Mouse (Mus musculus): Measurements from ENCODE around the gene Bhlhe40. TPM values are rescaled to one million over a fixed set of nuclear protein-coding genes. Genes with fewer than 3 reads are reported as not detected.

The Bhlhe40 gene
- polyA plus RNA-seq, 1 experiment from 2014 or later = 3.3 TPM

DNA sequence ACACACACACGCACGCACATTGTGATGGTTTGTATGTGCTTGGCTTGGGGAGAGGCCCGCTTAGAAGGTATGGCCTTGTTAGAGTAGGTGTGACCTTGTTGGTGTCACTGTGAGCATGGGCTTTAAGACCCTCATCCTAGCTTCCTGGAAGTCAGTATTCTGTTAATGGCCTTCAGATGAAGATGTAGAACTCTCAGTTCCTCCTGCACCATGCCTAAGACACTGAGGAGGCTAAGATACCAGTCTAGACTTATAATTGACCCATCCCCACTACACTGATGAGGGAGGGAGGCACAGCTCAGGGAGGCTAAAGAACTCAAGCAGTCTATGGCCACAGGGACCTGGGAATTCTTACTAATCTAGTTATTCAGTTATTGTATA lies 36.4 kb downstream of the Bhlhe40 start:
- ATAC-seq (ENCODE audit: low read depth) = no peak

DNA sequence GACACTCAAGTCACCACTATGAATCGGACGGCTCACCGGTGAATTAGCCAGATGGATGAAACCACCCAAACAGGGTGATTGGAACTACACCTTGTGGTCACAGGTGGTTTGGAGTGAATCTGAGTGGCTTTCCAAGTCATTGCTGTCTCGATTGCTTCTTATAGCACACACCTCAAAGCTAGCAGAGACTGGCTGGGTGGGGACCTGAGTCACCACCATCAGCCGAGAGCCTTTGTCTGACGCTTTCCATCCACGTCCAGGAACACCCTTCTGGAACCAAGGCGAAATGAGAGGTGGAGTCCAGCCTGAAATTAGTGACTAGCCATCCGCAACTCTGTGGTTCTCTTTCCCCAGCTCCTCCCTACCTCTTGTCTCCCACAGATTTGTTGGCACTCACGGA lies 36.9 kb downstream of the Bhlhe40 start:
- no peak overlapping the region for H3K27ac ChIP-seq
- no peak overlapping the region for H3K4me3 ChIP-seq (replicated peaks)
- no peak overlapping the region for H3K4me2 ChIP-seq
- WGBS (ENCODE audit: insufficient replicate concordance) = 82% methylated on average over 10 of the region's 10 CpGs
- H3K9ac ChIP-seq = no peak overlapping the region
- no peaks in the 10 kb centered on the region for H3K36me3 ChIP-seq
- H3K9me3 ChIP-seq (replicated peaks) = no peaks in the 10 kb centered on the region
- DNase-seq (no peak), ATAC-seq (ENCODE audit: low read depth) (no peak)
- H3K4me1 ChIP-seq (replicated peaks) = peaks cover 23% of the 10 kb centered on the region
- H3K27me3 ChIP-seq = no peaks in the 10 kb centered on the region

More for the DNA sequence above, 36.4 kb downstream of the Bhlhe40 start:
- Histone ChIP-seq H3K36me3 (no peaks in the 10 kb centered on the region), H3K4me2 (no peak overlapping the region), H3K4me1 (replicated peaks) (peaks cover 19% of the 10 kb centered on the region), H3K27ac (no peak overlapping the region), H3K9me3 (replicated peaks) (no peaks in the 10 kb centered on the region), H3K4me3 (replicated peaks) (no peak overlapping the region), H3K27me3 (no peaks in the 10 kb centered on the region), H3K9ac (no peak overlapping the region)
- DNase-seq = no peak
- 68% methylated on average over 3 of the region's 3 CpGs for WGBS (ENCODE audit: insufficient replicate concordance)

DNA sequence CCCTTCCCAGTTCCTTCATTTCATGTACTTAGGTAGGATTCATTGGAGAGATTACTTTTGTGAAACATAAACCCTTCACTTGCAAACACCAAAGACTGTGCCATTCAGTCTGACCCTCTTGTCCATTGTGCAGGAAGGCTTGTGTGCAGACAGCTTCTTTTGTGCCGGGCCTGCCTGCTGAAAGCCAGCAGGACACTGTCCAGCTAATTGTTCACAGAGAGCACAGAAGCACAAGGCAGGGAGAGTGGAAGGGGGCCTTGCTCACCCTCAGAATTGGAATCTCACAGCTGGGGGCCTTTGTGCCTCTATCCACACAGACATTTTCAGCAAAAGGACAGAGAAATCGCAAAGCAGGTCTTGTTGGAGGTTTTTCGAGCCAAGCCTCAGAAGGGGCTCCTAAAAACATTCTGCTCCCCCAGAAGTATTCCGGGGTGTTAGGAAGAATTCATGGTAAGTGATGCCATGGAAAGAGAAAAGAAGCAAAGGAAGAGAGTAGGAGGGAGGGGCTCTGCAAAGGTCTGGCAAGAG lies 38.0 kb downstream of the Bhlhe40 start:
- H3K4me1 ChIP-seq (replicated peaks) = peaks cover 26% of the 10 kb centered on the region
- H3K9me3 ChIP-seq (replicated peaks) = no peaks in the 10 kb centered on the region
- H3K27me3 ChIP-seq = no peaks in the 10 kb centered on the region
- no peak overlapping the region for H3K4me3 ChIP-seq (replicated peaks)
- no peaks in the 10 kb centered on the region for H3K36me3 ChIP-seq
- no peak overlapping the region for H3K9ac ChIP-seq
- no peak overlapping the region for H3K4me2 ChIP-seq
- DNase-seq = no peak
- ATAC-seq (ENCODE audit: low read depth) = no peak
- no peak overlapping the region for H3K27ac ChIP-seq
- 66% methylated on average over 4 of the region's 4 CpGs for whole genome bisulfite sequencing (ENCODE audit: insufficient replicate concordance)

DNA sequence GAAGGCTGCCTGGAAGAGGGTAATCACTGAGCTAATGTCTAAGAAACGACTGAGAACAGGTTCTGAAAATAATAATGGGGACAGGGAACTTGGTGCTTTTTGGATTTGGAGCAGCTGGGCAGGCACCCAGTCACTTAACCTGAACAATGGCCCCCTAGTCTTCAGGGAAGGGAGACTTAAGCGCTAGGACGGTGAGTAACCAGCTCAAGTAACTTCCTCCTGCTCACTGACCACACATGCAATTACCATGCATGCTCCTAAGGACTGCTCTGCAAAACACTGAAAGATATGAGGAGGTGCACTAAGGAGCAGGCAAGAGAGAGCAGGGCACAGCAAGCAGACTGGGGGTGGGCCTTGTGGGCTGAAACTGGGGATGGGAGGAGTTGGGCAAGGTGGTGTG lies 39.2 kb downstream of the Bhlhe40 start:
- no peak overlapping the region for H3K4me2 ChIP-seq
- no peak for DNase-seq
- WGBS (ENCODE audit: insufficient replicate concordance) = 32% methylated on average over 3 of the region's 3 CpGs

DNA sequence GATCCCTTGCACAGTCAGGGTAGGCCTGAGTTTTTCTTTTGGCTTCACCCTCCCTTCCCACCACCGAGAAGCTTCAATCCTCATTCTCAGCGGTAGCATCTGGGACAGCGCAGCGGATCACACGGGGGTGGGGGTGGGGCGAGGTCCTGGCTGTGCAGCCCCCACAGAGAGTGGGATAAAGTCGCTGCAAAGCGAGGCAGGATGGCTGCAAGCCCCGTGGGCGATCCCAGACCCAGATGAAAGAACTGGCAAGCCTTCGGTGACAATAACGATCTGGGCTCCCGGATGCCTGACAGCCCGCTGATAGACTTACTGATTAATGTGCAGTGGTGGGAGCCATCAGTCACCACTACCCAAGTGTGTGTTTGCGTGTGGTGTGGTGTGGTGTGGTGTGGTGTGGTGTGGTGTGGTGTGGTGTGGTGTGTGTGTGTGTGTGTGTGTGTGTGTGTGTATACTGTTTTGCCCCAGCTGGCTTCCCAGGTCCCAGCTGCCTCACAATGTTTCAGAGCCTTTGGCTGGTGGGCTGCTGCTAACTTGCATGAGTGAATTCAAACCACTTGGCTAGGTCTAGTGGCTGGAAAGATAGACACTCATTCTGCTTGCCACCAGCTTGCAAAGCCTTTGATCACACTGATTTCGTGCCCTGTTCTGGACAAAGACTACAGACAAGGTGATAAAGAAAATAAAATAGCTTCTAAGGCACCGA lies 40.4 kb downstream of the Bhlhe40 start:
- H3K4me2 ChIP-seq = peak overlapping the region; percentile 30; the same call in 1 of the 2 replicates
- H3K4me1 ChIP-seq (replicated peaks) = peaks cover 36% of the 10 kb centered on the region
- ATAC-seq (ENCODE audit: low read depth) (no peak), DNase-seq (no peak)
- no peaks in the 10 kb centered on the region for H3K36me3 ChIP-seq
- H3K27ac ChIP-seq = no peak overlapping the region
- H3K4me3 ChIP-seq (replicated peaks) = no peak overlapping the region
- whole genome bisulfite sequencing (ENCODE audit: insufficient replicate concordance) = 24% methylated on average over 17 of the region's 17 CpGs
- H3K27me3 ChIP-seq = no peaks in the 10 kb centered on the region
- no peak overlapping the region for H3K9ac ChIP-seq
- H3K9me3 ChIP-seq (replicated peaks) = no peaks in the 10 kb centered on the region

More for the DNA sequence above, 39.2 kb downstream of the Bhlhe40 start:
- Histone ChIP-seq H3K27me3 (no peaks in the 10 kb centered on the region), H3K9ac (no peak overlapping the region), H3K4me1 (replicated peaks) (peaks cover 37% of the 10 kb centered on the region), H3K36me3 (no peaks in the 10 kb centered on the region), H3K27ac (no peak overlapping the region), H3K4me3 (replicated peaks) (no peak overlapping the region), H3K9me3 (replicated peaks) (no peaks in the 10 kb centered on the region)
- ATAC-seq (ENCODE audit: low read depth) = no peak

DNA sequence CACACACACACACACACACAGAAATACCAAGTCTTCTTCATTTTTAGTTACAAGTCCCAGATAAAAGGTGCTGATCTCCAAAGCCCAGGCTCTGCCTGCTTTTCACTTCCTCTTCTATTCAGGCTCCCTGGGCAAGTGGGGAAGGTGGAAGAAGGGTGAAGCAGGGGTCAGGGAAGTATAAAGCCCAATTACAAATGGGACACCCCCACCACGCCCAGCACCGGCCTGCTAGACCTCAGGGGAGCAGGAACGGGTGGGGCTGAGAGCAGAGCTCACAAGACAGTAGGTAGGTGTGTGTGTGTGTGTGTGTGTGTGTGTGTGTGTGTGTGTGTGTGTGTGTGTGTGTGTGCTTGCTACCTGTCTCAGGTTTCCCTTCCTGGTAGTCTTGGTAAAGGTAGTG lies 42.2 kb downstream of the Bhlhe40 start:
- no peak overlapping the region for H3K27ac ChIP-seq
- H3K27me3 ChIP-seq = no peaks in the 10 kb centered on the region
- no peak for ATAC-seq (ENCODE audit: low read depth)
- peaks cover 35% of the 10 kb centered on the region for H3K4me1 ChIP-seq (replicated peaks)
- no peak for DNase-seq
- H3K9me3 ChIP-seq (replicated peaks) = no peaks in the 10 kb centered on the region
- no peak overlapping the region for H3K9ac ChIP-seq
- H3K4me2 ChIP-seq = no peak overlapping the region
- WGBS (ENCODE audit: insufficient replicate concordance) = 53% methylated on average over 3 of the region's 3 CpGs
- no peak overlapping the region for H3K4me3 ChIP-seq (replicated peaks)
- H3K36me3 ChIP-seq = no peaks in the 10 kb centered on the region

DNA sequence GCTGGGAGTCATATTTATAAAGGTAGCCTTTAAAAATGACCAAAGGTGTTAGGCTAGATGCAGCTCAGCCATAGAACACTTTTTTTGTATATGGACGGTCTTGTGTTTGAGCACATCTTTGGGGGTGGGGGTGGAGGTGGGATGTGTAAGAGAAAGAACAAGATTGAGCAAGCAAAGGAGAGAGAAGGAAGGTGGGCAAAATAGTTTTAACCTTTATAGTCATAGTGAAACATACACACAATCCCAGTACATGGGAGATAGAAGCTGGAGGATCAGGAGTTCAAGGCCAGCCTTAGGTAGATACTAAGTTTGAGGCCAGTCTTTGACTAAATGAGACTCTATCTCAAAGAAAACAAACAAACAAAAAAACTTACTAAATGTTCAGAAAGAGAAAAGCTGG lies 42.7 kb downstream of the Bhlhe40 start:
- no peaks in the 10 kb centered on the region for H3K9me3 ChIP-seq (replicated peaks)
- WGBS (ENCODE audit: insufficient replicate concordance) = 83% methylated on average over 1 of the region's 1 CpGs

DNA sequence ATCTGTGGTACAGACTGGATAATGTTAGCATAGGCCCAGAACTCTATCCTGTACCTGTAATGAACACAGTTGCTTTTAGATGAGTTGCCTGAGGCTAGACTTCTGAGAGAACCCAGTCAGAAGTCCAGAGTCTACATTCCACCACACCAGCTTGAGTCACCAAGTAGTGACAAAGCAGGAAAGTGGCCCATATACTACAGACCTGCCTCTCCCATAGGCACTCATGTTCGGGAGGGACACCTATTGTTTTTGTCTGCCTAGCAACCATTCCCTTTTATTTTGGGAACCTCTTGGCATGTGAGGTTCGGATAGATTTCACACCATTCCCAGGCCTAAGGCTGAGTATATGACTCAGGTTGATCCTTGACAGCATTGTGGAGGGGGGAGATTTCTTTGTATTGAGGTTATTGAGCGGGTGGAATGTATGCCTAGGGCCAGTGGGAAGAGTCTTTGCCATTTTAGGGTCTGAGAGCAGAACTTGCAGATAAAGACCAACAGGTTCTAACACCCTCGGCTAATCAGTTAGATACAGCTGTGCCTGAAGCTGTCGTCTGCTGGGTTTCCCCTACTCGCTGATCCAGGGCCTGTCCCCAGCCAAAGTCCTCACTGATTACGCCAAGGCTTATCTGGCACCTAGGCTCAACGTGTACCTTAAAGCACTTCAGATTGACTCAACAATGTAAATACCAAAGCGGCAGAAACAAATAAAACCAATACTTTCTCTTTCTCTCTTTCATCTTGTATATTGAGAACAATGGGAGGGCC lies 44.1 kb downstream of the Bhlhe40 start:
- H3K27me3 ChIP-seq = peaks cover 10% of the 10 kb centered on the region
- ATAC-seq (ENCODE audit: low read depth) = peak; percentile 90
- H3K4me2 ChIP-seq = no peak overlapping the region
- H3K4me1 ChIP-seq (replicated peaks) = peaks cover 38% of the 10 kb centered on the region
- no peaks in the 10 kb centered on the region for H3K36me3 ChIP-seq
- H3K4me3 ChIP-seq (replicated peaks) = no peak overlapping the region
- H3K9me3 ChIP-seq (replicated peaks) = no peaks in the 10 kb centered on the region
- H3K27ac ChIP-seq = no peak overlapping the region
- peak; percentile 40 for DNase-seq
- 13% methylated on average over 9 of the region's 9 CpGs for WGBS (ENCODE audit: insufficient replicate concordance)
- no peak overlapping the region for H3K9ac ChIP-seq

More for the DNA sequence above, 42.7 kb downstream of the Bhlhe40 start:
- no peak overlapping the region for H3K4me3 ChIP-seq (replicated peaks)
- H3K9ac ChIP-seq = no peak overlapping the region
- H3K27me3 ChIP-seq = no peaks in the 10 kb centered on the region
- no peak for ATAC-seq (ENCODE audit: low read depth)
- no peaks in the 10 kb centered on the region for H3K36me3 ChIP-seq
- H3K4me1 ChIP-seq (replicated peaks) = peaks cover 35% of the 10 kb centered on the region
- H3K27ac ChIP-seq = no peak overlapping the region
- no peak for DNase-seq
- no peak overlapping the region for H3K4me2 ChIP-seq

DNA sequence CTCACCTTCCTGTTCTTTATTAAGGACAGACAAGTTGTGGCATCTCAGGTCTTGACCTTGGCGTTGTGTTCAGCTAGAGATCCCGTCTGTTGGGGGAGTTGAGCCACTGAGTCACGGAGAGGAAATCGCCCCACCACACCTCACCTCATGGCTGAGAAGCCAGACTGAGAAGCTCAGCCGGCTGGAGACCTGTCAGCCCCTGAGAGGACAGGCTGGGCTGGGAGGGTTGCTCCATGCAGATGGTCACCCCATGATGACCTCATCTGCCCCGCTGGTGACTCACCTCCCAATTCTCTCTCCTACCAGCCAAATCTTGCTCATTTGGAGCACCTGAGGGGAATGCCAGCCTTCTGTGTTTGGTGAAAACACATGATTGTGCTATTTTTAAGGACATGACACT lies 45.5 kb downstream of the Bhlhe40 start:
- Histone ChIP-seq H3K4me1 (replicated peaks) (peaks cover 33% of the 10 kb centered on the region), H3K36me3 (no peaks in the 10 kb centered on the region), H3K27me3 (peaks cover 17% of the 10 kb centered on the region), H3K4me2 (no peak overlapping the region), H3K27ac (no peak overlapping the region), H3K9ac (no peak overlapping the region), H3K4me3 (replicated peaks) (no peak overlapping the region), H3K9me3 (replicated peaks) (no peaks in the 10 kb centered on the region)
- no peak for ATAC-seq (ENCODE audit: low read depth)
- DNase-seq = no peak
- WGBS (ENCODE audit: insufficient replicate concordance) = 45% methylated on average over 6 of the region's 6 CpGs

DNA sequence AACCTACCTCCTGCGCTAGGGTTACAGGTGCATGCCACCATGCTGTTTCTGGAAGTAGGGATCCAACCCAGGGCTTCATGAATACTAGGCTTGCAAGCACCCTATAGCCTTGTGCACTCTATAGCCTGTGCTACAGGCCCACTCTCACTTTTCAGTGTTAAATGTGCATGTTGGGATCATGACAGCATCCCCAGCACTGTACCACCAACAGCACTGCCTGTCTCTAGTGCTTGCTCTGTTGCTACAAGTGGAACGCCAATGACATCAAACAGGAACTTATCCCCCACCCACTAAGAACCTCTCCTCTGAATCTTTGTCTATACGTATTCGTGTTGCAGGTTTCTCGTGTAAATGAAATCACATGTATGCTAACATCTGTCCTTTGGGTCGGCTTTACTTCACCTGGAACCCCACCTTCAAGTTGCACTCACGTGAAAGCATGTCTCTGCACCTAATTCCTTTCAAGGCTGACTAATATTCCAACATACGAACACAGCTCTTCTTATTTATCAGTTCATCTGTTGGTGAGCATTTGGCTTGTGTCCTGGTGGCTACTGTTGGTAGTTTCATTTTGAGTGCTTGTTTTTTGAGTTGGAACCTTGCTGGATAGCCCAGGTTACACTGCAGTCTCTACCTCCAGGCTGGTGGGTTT lies 46.7 kb downstream of the Bhlhe40 start:
- Histone ChIP-seq H3K4me2 (no peak overlapping the region), H3K9ac (no peak overlapping the region), H3K4me1 (replicated peaks) (peaks cover 30% of the 10 kb centered on the region), H3K36me3 (no peaks in the 10 kb centered on the region), H3K27ac (no peak overlapping the region), H3K27me3 (peaks cover 17% of the 10 kb centered on the region), H3K4me3 (replicated peaks) (no peak overlapping the region), H3K9me3 (replicated peaks) (no peaks in the 10 kb centered on the region)
- ATAC-seq (ENCODE audit: low read depth) (no peak), DNase-seq (no peak)
- 74% methylated on average over 8 of the region's 8 CpGs for WGBS (ENCODE audit: insufficient replicate concordance)

DNA sequence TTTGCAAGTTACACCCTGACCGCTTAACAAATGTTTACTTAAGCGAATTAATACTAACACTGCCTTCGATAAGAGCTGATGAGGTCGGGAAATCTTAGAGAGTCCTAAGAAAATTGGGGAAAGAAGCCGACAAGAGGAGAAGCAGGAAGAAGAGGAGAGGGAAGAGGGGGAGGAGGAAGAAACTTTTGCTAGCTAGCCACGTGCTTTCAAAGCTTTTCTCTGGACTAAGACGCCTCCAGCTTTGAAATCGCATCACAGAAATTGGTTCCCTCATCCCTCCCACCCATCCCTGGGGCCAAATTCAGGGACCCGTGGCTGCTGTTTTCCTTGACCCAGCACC lies 48.7 kb downstream of the Bhlhe40 start:
- H3K9me3 ChIP-seq (replicated peaks) = no peaks in the 10 kb centered on the region
- WGBS (ENCODE audit: insufficient replicate concordance) = 14% methylated on average over 9 of the region's 9 CpGs
- DNase-seq (no peak), ATAC-seq (ENCODE audit: low read depth) (no peak)
- peak overlapping the region; percentile 30 for H3K4me3 ChIP-seq (replicated peaks)
- no peak overlapping the region for H3K9ac ChIP-seq
- peaks cover 17% of the 10 kb centered on the region for H3K27me3 ChIP-seq
- H3K4me2 ChIP-seq = peak overlapping the region; percentile 55
- no peaks in the 10 kb centered on the region for H3K36me3 ChIP-seq
- H3K4me1 ChIP-seq (replicated peaks) = peaks cover 21% of the 10 kb centered on the region
- H3K27ac ChIP-seq = no peak overlapping the region

Measured in liver, embryonic 13.5 days (tissue).